Mouse (Mus musculus): Measurements from ENCODE around the gene Lpar2.

Gene Lpar2

DNA sequence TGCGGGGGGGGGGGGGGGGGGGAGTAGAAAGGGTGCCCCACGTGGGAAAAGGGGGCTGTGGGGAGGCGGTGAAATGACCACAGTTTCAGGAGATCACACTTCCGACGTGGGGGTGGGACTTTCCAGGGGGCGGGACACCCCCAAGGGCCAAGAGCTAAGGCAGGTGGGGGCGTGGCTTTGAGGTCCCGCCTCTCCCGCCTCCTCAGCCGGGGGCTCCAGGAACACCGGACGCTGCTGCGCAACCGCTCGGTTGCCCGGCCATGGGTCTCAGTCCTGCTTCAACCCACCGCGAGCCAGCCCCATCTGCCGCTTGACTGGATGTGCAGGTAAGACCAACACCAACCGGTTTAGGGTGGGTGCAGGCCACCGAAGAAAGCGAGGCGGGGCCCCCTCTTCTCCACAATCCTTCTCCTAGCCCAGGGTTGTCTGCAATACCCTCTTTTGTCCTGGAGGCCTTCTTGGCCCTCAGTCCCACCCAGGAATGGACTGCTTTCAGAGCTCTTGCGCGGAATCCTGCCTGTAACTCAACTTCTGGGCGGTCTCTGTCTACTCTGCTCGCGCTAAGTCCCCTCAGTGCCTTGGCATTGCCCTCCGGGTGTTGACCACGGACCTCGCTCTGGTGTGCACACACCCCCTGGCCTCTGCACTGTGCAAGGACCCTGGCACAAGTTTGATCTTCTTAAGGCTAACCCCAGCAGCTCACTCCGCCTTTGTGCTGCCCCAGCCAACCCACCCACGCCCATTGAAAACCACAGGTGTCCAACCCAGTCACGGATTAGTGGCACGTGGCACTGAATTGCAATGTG lies at the start of gene Lpar2:
Lpar2 (plus strand) TSS at position 44 of the 806 bp plus-strand sequence.
- no peak for DNase-seq (ENCODE audit: low spot score)

- peak; percentile 75 for DNase-seq (ENCODE audit: low spot score)
These were observed 47.6 kb upstream of the Lpar2 start, which contains the start of gene Gm20422 for GRCm38 (mm10) chr8:69774503-69775148. TSS of gene Gm20422 (minus strand) at chr8:69774886.

- DNase-seq (ENCODE audit: low spot score): no peak
These were observed 47.1 kb upstream of the Lpar2 start for GRCm38 (mm10) chr8:69775149-69775534.

GRCm38 (mm10) chr8:69777111-69777510 lies 45.1 kb upstream of the Lpar2 start:
- no peak for DNase-seq (ENCODE audit: low spot score)

GRCm38 (mm10) chr8:69789105-69789504 lies 33.1 kb upstream of the Lpar2 start:
- DNase-seq (ENCODE audit: low spot score): no peak

GRCm38 (mm10) chr8:69789731-69790130 lies 32.5 kb upstream of the Lpar2 start:
- no peak for DNase-seq (ENCODE audit: low spot score)

GRCm38 (mm10) chr8:69790364-69790763 lies 31.9 kb upstream of the Lpar2 start:
- DNase-seq (ENCODE audit: low spot score): no peak

- DNase-seq (ENCODE audit: low spot score): peak; percentile 82
These were observed 31.4 kb upstream of the Lpar2 start, which contains the start of the genes Atp13a1 and Zfp866 for GRCm38 (mm10) chr8:69790773-69791367. TSS of gene Atp13a1 (plus strand) at chr8:69791163. TSS of gene Zfp866 (minus strand) at chr8:69791178.

DNA sequence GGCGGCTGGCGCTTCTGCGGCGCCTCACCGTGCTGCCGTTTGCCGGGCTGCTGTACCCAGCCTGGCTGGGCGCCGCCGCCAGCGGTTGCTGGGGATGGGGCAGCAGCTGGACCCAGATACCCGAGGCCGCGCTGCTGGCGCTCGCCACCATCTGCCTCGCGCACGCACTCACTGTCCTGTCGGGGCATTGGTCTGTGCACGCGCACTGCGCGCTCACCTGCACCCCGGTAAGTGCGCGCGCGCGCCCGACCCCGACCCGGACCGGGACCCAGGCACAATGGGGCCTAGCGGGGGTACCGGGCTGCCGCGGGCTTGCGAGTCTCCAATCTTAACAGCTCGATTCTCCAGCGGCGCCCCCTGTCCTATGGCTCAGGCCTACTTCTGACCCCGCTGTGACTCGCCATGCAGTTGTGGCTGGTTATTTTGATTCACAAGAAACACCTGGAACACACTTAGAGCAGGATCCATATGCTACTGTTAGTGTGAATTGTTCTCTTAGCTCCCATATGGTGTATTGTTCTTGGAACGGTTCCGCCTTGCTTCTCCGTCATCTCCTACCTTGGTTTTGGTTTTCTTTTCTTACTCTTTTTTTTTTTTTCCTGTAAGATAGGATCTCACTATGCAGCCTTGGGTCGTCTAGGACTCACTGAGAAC lies 30.7 kb upstream of the Lpar2 start:
- no peak for DNase-seq (ENCODE audit: low spot score)

GRCm38 (mm10) chr8:69793666-69794065 lies 28.6 kb upstream of the Lpar2 start:
- DNase-seq (ENCODE audit: low spot score): no peak

GRCm38 (mm10) chr8:69794096-69794495 lies 28.1 kb upstream of the Lpar2 start:
- DNase-seq (ENCODE audit: low spot score): no peak

- DNase-seq (ENCODE audit: low spot score): no peak
These were observed 27.3 kb upstream of the Lpar2 start for GRCm38 (mm10) chr8:69794901-69795300.

- no peak for DNase-seq (ENCODE audit: low spot score)
These were observed 25.4 kb upstream of the Lpar2 start for GRCm38 (mm10) chr8:69796721-69797345.

- no peak for DNase-seq (ENCODE audit: low spot score)
These were observed 24.6 kb upstream of the Lpar2 start for GRCm38 (mm10) chr8:69797661-69798060.

DNA sequence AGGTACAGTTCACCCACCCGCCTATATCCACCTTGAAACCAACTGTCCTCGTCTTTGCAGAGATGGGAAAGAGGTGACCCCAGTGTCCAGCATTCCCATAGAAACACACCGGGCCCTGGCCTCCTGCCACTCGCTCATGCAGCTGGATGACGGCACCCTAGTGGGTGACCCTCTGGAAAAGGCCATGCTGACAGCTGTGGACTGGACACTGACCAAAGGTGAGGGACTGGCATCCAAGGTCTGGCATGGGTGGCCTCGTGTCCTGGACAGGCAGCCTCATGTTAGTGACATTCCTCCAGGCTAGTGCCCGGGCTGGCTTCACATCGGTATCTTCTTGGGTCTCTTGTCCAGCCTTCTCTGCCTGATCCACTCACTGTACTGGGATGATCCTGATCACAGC lies 23.0 kb upstream of the Lpar2 start:
- DNase-seq (ENCODE audit: low spot score): no peak

- DNase-seq (ENCODE audit: low spot score): no peak
These were observed 22.3 kb upstream of the Lpar2 start for GRCm38 (mm10) chr8:69799946-69800345.

- DNase-seq (ENCODE audit: low spot score): no peak
These were observed 20.4 kb upstream of the Lpar2 start for GRCm38 (mm10) chr8:69801796-69802195.

GRCm38 (mm10) chr8:69802216-69802615 lies 20.0 kb upstream of the Lpar2 start:
- no peak for DNase-seq (ENCODE audit: low spot score)

GRCm38 (mm10) chr8:69803366-69803765 lies 18.9 kb upstream of the Lpar2 start:
- no peak for DNase-seq (ENCODE audit: low spot score)

DNA sequence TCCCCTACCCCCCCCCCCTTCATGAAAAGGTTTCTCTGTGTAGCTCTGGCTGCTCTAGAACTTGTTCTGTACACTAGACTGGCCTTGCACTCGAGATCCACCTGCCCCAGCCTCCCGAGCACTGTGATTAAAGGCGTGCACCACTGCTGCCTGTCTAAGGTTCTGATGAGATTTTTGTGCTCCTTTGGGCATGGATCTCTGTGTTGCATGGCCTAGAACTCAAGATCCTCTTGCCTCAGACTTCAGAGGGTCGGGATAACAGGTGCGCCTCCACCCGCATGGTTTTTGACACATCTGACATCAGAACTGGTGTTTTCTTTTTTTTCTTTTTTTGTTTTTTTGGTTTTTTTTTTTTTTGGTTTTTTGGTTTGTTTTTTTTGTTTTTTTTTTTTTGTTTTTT lies 17.7 kb upstream of the Lpar2 start:
- DNase-seq (ENCODE audit: low spot score): no peak

GRCm38 (mm10) chr8:69805086-69805485 lies 17.1 kb upstream of the Lpar2 start:
- DNase-seq (ENCODE audit: low spot score): no peak

- no peak for DNase-seq (ENCODE audit: low spot score)
These were observed 16.7 kb upstream of the Lpar2 start for GRCm38 (mm10) chr8:69805491-69805890.

Measured in ovary, postnatal 10 days (tissue).